Mouse (Mus musculus) stomach, postnatal 0 days (tissue): Measurements from ENCODE around the gene Olfr782. TPM values are rescaled to one million over a fixed set of nuclear protein-coding genes. Genes with fewer than 3 reads are reported as not detected.
"Not testable (repeated sequence)": the region's sequence is repeated elsewhere in the genome, so short reads cannot be mapped to it uniquely, and the experiment has no call there.

Experiments used
- ATAC-seq: fragments of 200-750 bp; cut with Nextera tagmentation; 2 replicates; pipeline ENCODE4 v1.8.0; 2017; ENCODE audit not compliant: low FRiP score, low TSS enrichment
- DNase-seq: peaks from one replicate; pipeline ENCODE4 v3.0.0-alpha.2; 2016; ENCODE audit warnings: low spot score
- H3K27ac ChIP-seq: fragments of 300-500 bp; sonication (generic); replicated peaks from 2 replicates; pipeline ENCODE4 v1.5.1; 2014; ENCODE audit warnings: mild to moderate bottlenecking, control low read depth
- H3K27me3 ChIP-seq: fragments of 300-500 bp; sonication (generic); 2 replicates; pipeline ENCODE4 v1.6.1; 2014; ENCODE audit warnings: low read length; ENCODE audit not compliant: control insufficient read depth, insufficient read depth
- H3K36me3 ChIP-seq: fragments of 300-500 bp; sonication (generic); 2 replicates; pipeline ENCODE4 v1.6.1; 2014; ENCODE audit warnings: low read length, mixed read lengths; ENCODE audit not compliant: control insufficient read depth, insufficient read depth
- H3K4me1 ChIP-seq: fragments of 300-500 bp; sonication (generic); replicated peaks from 2 replicates; pipeline ENCODE4 v1.6.1; 2014; ENCODE audit warnings: antibody characterized with exemption; ENCODE audit not compliant: control insufficient read depth, insufficient read depth
- H3K4me2 ChIP-seq: fragments of 300-500 bp; sonication (generic); replicated peaks from 2 replicates; pipeline ENCODE4 v1.6.1; 2014; ENCODE audit warnings: low read depth, mild to moderate bottlenecking, control low read depth, moderate library complexity
- H3K4me3 ChIP-seq: fragments of 300-500 bp; sonication (generic); 2 replicates; pipeline ENCODE4 v1.5.1; 2014; ENCODE audit warnings: low read depth, low read length, control low read depth
- H3K9ac ChIP-seq: fragments of 300-500 bp; sonication (generic); 2 replicates; pipeline ENCODE4 v1.6.1; 2014; ENCODE audit warnings: mild to moderate bottlenecking, low read length, control low read depth, mixed read lengths
- H3K9me3 ChIP-seq: fragments of 300-500 bp; sonication (generic); 2 replicates; pipeline ENCODE4 v1.6.1; 2016; ENCODE audit warnings: low read length; ENCODE audit not compliant: control insufficient read depth
- CTCF ChIP-seq: IDR thresholded peaks from 2 replicates; pipeline ENCODE4 v1.5.1; 2016; ENCODE audit warnings: antibody characterized with exemption, low read depth, mild to moderate bottlenecking, moderate library complexity
- EP300 ChIP-seq: optimal IDR thresholded peaks from 2 replicates; pipeline ENCODE3; 2016; ENCODE audit warnings: antibody characterized with exemption
- WGBS: fragments of 180-500 bp; shearing (Covaris S2); extraction: QIAGEN DNeasy Blood & Tissue Kit; methylation state at CpG from one replicate; pipeline ENCODE4 v1.1.7; 2014; 5-methylcytosine and 5-hydroxymethylcytosine counted together
- polyA plus RNA-seq: library from polyadenylated mRNA; unstranded; fragments of >200 nt; fragmentation: Nextera tagmentation; extraction: Ambion mirVana; gene quantifications from 2 replicates; pipeline ENCODE4 v1.2.1, GENCODE M21; 2015

The Olfr782 gene
- polyA plus RNA-seq, result not detected in 2 replicates

DNA sequence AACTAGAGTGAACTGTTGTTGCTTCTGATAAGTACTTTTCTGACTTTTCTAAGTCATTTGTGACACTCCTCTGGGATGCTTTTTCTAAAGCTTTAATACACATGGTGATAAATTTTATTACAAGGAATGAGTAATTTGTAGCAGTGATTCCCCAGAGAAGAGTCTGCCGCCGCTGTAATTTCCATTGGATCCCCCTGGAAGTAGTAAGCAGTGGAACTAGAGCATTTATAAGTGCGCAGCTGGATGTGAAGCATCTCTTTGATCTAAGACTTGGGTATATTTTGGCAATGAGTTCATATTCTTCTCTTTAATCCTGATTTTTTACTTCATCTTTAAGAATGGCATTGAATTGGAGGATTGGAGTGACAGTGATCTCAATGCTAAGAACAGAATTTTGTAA is at the start of gene Olfr782:
Gene Olfr782, plus strand, starts transcription at position 301 of the 400 bp plus-strand sequence.
- no peaks in the 10 kb centered on the region for H3K9me3 ChIP-seq
- H3K27ac ChIP-seq, result no peak within 1 kb of the TSS
- H3K4me1 ChIP-seq, result no peaks in the 10 kb centered on the region
- no peaks in the 10 kb centered on the region for H3K36me3 ChIP-seq
- H3K27me3 ChIP-seq, result no peaks in the 10 kb centered on the region
- 93% methylated on average over 3 of the region's 3 CpGs for WGBS
- no peak within 1 kb of the TSS for H3K4me3 ChIP-seq
- H3K9ac ChIP-seq, result no peak within 1 kb of the TSS
- ATAC-seq (no peak), DNase-seq (no peak)
- TF ChIP-seq CTCF (no peak), EP300 (no peak)
- H3K4me2 ChIP-seq, result no peak within 1 kb of the TSS

DNA sequence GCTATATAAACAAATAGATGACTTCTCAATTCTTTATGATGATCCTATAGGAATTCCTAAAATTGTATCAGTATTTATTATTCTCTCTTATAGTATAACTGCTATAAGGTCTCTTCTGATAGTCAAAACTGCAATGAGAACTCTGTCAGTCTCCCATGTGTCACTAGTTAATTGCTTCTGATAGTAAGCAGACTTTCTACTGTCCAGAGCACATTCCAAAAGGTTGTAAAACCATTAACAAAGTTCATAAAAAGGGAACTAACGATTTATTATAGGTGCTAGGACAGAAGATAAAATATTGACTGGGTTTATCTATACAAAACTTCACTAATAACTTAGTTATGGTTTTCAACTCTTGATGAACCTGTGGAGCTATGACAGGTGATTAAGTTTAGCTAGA is 35.7 kb upstream of the Olfr782 start:
- not testable (repeated sequence) for DNase-seq, H3K4me2 ChIP-seq, ATAC-seq, H3K36me3 ChIP-seq, H3K4me3 ChIP-seq, H3K27me3 ChIP-seq, H3K4me1 ChIP-seq, H3K9me3 ChIP-seq, H3K9ac ChIP-seq, H3K27ac ChIP-seq
- 51% methylated on average over 1 of the region's 1 CpGs for WGBS

DNA sequence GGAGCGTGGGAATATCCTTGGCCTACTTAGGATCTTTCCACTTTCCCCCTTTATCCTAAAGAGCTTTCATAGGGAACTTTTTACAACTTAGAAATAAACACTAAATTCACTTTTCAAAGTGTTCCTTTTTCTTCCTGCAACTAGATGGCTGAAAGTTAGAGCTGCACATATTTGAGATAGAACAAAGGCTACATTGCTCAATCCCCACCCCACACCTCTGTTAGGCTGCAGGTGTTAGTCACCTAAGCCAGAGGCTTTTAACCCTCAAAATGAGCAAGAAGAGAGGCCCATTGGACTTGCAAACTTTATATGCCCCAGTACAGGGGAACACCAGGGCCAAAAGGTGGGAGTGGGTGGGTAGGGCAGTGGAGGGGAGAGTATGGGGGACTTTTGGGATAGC is 35.1 kb upstream of the Olfr782 start:
- H3K9ac ChIP-seq, H3K9me3 ChIP-seq, H3K4me1 ChIP-seq, H3K27me3 ChIP-seq, ATAC-seq, DNase-seq, H3K4me2 ChIP-seq, H3K36me3 ChIP-seq, H3K27ac ChIP-seq, H3K4me3 ChIP-seq: not testable (repeated sequence)
- WGBS, result no CpG with 5 or more reads among the region's 1 CpGs

DNA sequence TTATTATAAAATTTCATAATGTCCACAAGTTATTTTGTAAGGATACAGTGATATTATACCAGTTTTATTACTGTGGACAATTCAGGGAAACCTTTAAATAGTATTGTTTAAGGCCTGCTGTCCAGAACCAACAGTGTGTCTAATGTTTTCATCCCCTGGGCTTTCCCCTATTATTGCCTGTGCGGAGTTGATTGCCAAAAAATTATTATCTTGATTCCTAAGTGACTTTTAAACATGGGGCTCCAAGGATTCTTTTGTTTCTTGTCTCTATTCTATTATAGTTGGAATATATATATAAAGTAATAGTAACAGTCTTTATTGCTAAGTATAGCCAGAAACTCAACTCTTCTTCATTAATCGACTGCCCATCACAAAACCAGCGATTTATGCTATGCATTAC is 30.8 kb upstream of the Olfr782 start, which contains the start of gene Olfr780:
Gene Olfr780, plus strand, starts transcription at position 301 of the 400 bp plus-strand sequence.
- H3K27me3 ChIP-seq, result no peaks in the 10 kb centered on the region
- H3K4me2 ChIP-seq, result no peak within 1 kb of the TSS
- WGBS, result 83% methylated on average over 3 of the region's 3 CpGs
- no peaks in the 10 kb centered on the region for H3K36me3 ChIP-seq
- no peak within 1 kb of the TSS for H3K4me3 ChIP-seq
- no peaks in the 10 kb centered on the region for H3K9me3 ChIP-seq
- H3K9ac ChIP-seq, result no peak within 1 kb of the TSS
- no peaks in the 10 kb centered on the region for H3K4me1 ChIP-seq
- ATAC-seq (no peak), DNase-seq (no peak)
- no peak for TF ChIP-seq EP300
- TF ChIP-seq CTCF, result no peak
- H3K27ac ChIP-seq, result no peak within 1 kb of the TSS

DNA sequence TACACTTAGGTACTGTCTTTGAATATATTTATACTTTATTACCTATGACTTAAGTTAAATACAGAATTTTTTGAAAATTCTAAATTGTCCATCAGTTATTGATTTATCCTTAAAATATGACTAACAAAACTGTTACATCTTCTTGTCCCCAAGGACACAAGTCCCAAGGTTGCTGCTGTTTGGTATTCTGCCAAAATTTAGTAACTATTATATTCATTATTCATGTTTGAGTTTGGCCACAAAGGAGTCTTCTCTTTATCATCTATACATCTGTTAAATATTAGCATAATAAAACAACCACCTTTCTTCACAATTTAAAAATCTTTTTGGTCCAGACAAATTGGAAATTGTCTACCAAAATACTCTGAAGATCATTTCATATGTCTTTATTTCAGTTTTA is 20.1 kb upstream of the Olfr782 start, which contains the start of gene Olfr781:
Gene Olfr781, plus strand, starts transcription at position 301 of the 400 bp plus-strand sequence.
- Histone ChIP-seq H3K36me3 (no peaks in the 10 kb centered on the region), H3K4me3 (no peak within 1 kb of the TSS), H3K4me1 (no peaks in the 10 kb centered on the region), H3K4me2 (no peak within 1 kb of the TSS), H3K27ac (no peak within 1 kb of the TSS), H3K27me3 (no peaks in the 10 kb centered on the region), H3K9ac (no peak within 1 kb of the TSS), H3K9me3 (no peaks in the 10 kb centered on the region)
- DNase-seq, result no peak
- ATAC-seq, result no peak
- TF ChIP-seq EP300, result no peak
- no peak for TF ChIP-seq CTCF

DNA sequence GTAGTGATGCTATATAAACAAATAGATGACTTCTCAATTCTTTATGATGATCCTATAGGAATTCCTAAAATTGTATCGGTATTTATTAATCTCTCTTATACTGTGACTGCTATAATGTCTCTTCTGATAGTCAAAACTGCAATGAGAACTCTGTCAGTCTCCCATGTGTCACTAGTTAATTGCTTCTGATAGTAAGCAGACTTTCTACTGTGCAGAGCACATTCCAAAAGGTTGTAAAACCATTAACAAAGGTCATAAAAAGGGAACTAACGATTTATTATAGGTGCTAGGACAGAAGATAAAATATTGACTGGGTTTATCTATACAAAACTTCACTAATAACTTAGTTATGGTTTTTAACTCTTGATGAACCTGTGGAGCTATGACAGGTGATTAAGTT is 3.8 kb downstream of the Olfr782 start:
- H3K4me2 ChIP-seq, H3K9me3 ChIP-seq, H3K4me3 ChIP-seq, DNase-seq, H3K9ac ChIP-seq, ATAC-seq, H3K27ac ChIP-seq, H3K27me3 ChIP-seq, H3K4me1 ChIP-seq, H3K36me3 ChIP-seq: not testable (repeated sequence)
- 60% methylated on average over 2 of the region's 2 CpGs for WGBS

DNA sequence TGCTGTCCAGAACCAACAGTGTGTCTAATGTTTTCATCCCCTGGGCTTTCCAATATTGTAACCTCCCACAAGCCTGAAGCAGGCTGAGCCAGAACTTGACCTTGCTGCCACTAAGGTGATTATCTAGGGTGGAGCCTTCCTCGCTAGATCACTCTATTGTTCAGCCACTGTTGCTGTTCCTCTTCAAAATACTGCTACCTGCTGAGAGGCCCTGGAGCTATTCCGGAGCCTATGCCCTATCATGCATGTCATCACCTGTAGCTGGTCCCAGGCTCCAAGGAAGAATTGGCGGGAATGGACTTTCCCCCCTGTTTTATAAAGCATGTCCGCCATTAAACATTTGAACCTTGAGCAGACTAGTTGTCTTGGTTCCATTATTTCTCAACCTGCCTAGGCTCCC is 7.8 kb downstream of the Olfr782 start:
- H3K4me2 ChIP-seq, H3K4me1 ChIP-seq, H3K27me3 ChIP-seq, DNase-seq, H3K27ac ChIP-seq, H3K9ac ChIP-seq, H3K36me3 ChIP-seq, H3K4me3 ChIP-seq, ATAC-seq, H3K9me3 ChIP-seq: not testable (repeated sequence)
- 79% methylated on average over 4 of the region's 4 CpGs for WGBS
